Mouse (Mus musculus): ENCODE measurements around the gene Gjd3. TPM values are rescaled to one million over a fixed set of nuclear protein-coding genes. Genes with fewer than 3 reads are reported as not detected.
A peak's percentile ranks its signal among the peaks of the same experiment; 100 is the strongest.

The Gjd3 gene
- polyA plus RNA-seq, 1 experiment: 0.05 TPM

DNA sequence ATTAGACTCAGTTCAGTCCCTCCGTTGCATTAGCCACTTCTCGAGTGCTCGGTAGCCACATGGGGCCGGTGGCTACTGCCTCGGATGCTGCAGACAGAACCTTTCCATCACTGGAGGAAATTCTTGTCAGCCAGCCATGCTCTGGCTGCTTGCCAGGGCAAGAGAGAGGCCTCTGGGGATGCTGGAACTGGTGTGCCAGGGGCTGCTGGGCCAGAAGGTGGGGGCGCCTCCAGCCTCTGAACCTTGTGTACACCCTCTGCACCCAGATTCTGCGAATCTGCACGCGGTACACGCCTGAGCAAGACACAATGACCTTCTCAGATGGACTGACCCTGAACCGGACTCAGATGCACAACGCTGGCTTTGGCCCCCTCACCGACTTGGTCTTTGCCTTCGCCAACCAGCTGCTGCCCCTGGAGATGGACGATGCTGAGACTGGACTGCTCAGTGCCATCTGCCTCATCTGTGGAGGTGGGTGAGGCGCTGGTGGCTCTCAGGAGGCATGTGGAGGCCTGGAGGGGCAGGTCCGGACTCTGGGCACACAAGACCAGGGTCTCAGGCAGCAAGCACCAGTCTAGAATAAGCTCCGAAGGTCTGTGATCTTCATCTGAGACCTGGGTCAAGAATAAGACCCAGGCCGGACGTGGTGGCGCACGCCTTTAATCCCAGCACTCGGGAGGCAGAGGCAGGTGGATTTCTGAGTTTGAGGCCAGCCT is 11.3 kb downstream of the Gjd3 start:
- H3K79me2 ChIP-seq (ENCODE audit: control insufficient read depth, insufficient read depth): peaks cover 11% of the 10 kb centered on the region
- no peak overlapping the region for H3ac ChIP-seq (ENCODE audit: control insufficient read depth, insufficient read length)
- H3K36me3 ChIP-seq (ENCODE audit: control insufficient read depth, insufficient read depth): peaks cover 24% of the 10 kb centered on the region
- H3K27me3 ChIP-seq (ENCODE audit: control insufficient read depth, insufficient read depth, insufficient read length): no peaks in the 10 kb centered on the region
- H3K4me3 ChIP-seq: no peak overlapping the region
- no peak for TF ChIP-seq E2F4 (IDR thresholded peaks at IDR 0.05; ENCODE audit: insufficient read depth)
- TF ChIP-seq MYOD1 (IDR thresholded peaks at IDR 0.05; ENCODE audit: control insufficient read depth in 1 of 3, insufficient read length in 2 of 3, low read depth in 2 of 3): no peak
- TF ChIP-seq SRF (IDR thresholded peaks at IDR 0.05; ENCODE audit: control insufficient read depth, insufficient read length, low read depth): no peak
- TF ChIP-seq MYOG (IDR thresholded peaks at IDR 0.05; ENCODE audit: control insufficient read depth in 1 of 3, insufficient read depth in 1 of 3, insufficient read length in 2 of 3, low read depth in 2 of 3): no peak
- no peak for TF ChIP-seq CEBPB (IDR thresholded peaks at IDR 0.05; ENCODE audit: insufficient read depth, poor library complexity, severe bottlenecking)
- no peak for TF ChIP-seq USF1 (IDR thresholded peaks at IDR 0.05; ENCODE audit: low read depth)
- TF ChIP-seq TCF3 (IDR thresholded peaks at IDR 0.05; ENCODE audit: insufficient read length, low read depth): no peak
- TF ChIP-seq REST (IDR thresholded peaks at IDR 0.05; ENCODE audit: insufficient read depth, insufficient read length): no peak
- no peak for TF ChIP-seq TCF12 (IDR thresholded peaks at IDR 0.05; ENCODE audit: insufficient read depth, poor library complexity, severe bottlenecking)
- TF ChIP-seq POLR2A (IDR thresholded peaks at IDR 0.05; ENCODE audit: insufficient read length, low read depth): no peak
- no peak for TF ChIP-seq POLR2AphosphoS2 (IDR thresholded peaks at IDR 0.05; ENCODE audit: insufficient read length, low read depth)
- H3K4me2 ChIP-seq (ENCODE audit: low read depth): no peak overlapping the region

DNA sequence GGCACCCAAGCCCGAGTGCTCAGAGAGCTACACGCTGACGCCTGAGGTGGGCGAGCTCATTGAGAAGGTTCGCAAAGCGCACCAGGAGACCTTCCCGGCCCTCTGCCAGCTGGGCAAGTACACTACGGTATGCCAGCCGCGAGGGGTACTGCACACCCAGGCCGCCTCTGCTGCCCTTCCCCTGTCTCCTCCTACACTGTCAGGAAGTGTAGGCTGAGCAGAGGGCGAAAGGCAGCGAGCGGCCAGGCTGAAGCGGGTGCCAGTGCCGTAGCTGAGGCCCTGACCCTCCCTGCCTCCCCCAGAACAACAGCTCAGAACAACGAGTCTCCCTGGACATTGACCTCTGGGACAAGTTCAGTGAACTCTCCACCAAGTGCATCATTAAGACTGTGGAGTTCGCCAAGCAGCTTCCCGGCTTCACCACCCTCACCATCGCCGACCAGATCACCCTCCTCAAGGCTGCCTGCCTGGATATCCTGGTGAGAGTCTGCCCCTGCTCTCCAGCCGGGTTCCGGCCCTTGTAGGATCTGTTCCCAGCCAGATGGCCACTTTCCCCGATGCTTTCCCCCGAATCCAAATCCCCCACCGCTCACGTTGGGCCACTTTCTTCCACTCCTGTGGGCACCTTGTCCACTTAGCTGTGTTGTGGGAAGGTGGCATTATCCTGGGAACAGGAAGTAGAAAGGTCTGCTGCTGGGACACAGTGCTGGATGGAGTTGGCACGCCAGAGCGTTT is 12.5 kb downstream of the Gjd3 start:
- no peak for TF ChIP-seq USF1 (IDR thresholded peaks at IDR 0.05; ENCODE audit: low read depth)
- TF ChIP-seq MYOG (IDR thresholded peaks at IDR 0.05; ENCODE audit: control insufficient read depth in 1 of 3, insufficient read depth in 1 of 3, insufficient read length in 2 of 3, low read depth in 2 of 3): peak in 1 of 3 experiments; percentile 8
- peak; percentile 42 for TF ChIP-seq POLR2AphosphoS2 (IDR thresholded peaks at IDR 0.05; ENCODE audit: insufficient read length, low read depth)
- Histone ChIP-seq H3K4me3 (no peak overlapping the region), H3K36me3 (ENCODE audit: control insufficient read depth, insufficient read depth) (peaks cover 24% of the 10 kb centered on the region), H3ac (ENCODE audit: control insufficient read depth, insufficient read length) (no peak overlapping the region), H3K4me2 (ENCODE audit: low read depth) (no peak overlapping the region), H3K79me2 (ENCODE audit: control insufficient read depth, insufficient read depth) (peaks cover 20% of the 10 kb centered on the region), H3K27me3 (ENCODE audit: control insufficient read depth, insufficient read depth, insufficient read length) (no peaks in the 10 kb centered on the region)

DNA sequence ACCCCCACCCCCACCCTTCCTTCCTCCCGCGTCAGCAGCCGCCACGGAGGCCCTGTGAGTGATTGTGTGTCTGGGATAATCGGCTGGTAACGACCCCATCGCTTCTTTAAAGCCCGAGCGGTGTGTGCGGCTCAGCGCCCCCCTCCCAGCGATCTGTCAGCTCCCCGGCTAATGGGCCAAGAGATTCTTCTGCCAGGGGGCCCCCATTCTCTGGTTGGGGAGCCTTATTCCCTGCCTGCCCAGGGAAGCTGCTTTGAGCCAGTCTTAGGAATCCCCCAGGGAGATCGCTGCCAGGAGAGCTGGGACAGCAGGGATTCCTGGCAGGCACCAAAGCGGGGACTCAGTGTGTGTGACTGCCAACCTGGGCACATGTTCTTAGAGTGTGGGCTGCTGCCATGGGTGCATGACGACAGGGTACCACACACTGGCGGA is 13.3 kb downstream of the Gjd3 start:
- no peak overlapping the region for H3K4me2 ChIP-seq (ENCODE audit: low read depth)
- no peak overlapping the region for H3K4me3 ChIP-seq
- H3K36me3 ChIP-seq (ENCODE audit: control insufficient read depth, insufficient read depth): peaks cover 20% of the 10 kb centered on the region
- H3ac ChIP-seq (ENCODE audit: control insufficient read depth, insufficient read length): no peak overlapping the region
- TF ChIP-seq MAX (IDR thresholded peaks at IDR 0.05; ENCODE audit: low read depth) (no peak), MYOG (IDR thresholded peaks at IDR 0.05; ENCODE audit: control insufficient read depth in 1 of 3, insufficient read depth in 1 of 3, insufficient read length in 2 of 3, low read depth in 2 of 3) (peak in 1 of 3 experiments; percentile 27), SRF (IDR thresholded peaks at IDR 0.05; ENCODE audit: control insufficient read depth, insufficient read length, low read depth) (no peak), E2F4 (IDR thresholded peaks at IDR 0.05; ENCODE audit: insufficient read depth) (no peak)
- no peaks in the 10 kb centered on the region for H3K27me3 ChIP-seq (ENCODE audit: control insufficient read depth, insufficient read depth, insufficient read length)
- H3K79me2 ChIP-seq (ENCODE audit: control insufficient read depth, insufficient read depth): peaks cover 28% of the 10 kb centered on the region

DNA sequence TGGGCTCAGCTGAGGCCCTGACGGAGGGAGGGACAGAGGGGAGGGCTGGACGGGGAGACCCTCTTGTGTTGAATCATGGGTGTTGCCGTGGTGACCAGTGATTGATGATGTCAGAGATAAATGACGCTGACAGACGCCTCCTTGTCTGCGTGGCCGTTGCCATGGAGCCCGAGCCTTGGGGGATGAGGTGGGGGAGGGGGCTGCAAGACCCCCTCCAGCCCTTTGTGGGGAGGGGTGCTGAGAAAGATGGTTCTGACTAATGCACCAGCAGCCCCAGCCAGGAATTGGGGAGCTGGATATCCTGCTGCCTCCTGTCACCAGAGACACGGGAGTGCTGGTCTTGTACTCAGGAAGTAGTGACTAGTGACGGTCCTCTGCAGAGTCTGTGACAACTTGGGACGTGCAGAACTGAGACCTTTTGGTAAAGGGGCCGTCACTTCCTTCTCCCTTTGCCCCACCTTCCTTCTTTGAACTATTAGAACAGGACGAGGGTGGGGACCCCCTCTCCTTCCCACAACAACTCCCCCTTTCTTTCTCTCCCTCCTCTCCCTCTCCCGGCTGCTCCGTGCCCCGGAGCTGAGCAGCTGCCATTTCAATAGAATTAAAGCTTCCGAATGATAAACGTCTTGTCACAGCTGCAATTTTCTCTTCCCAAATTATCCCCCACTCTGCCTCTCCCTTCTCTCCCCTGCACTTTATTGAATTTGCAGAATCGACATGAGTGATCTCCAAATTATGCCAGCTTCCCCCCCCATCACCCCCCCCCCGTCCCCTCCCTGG is 13.9 kb downstream of the Gjd3 start:
- peaks cover 20% of the 10 kb centered on the region for H3K36me3 ChIP-seq (ENCODE audit: control insufficient read depth, insufficient read depth)
- no peak overlapping the region for H3K4me2 ChIP-seq (ENCODE audit: low read depth)
- TF ChIP-seq CEBPB (IDR thresholded peaks at IDR 0.05; ENCODE audit: insufficient read depth, poor library complexity, severe bottlenecking): no peak
- TF ChIP-seq SRF (IDR thresholded peaks at IDR 0.05; ENCODE audit: control insufficient read depth, insufficient read length, low read depth): no peak
- no peak for TF ChIP-seq MYOG (IDR thresholded peaks at IDR 0.05; ENCODE audit: control insufficient read depth in 1 of 3, insufficient read depth in 1 of 3, insufficient read length in 2 of 3, low read depth in 2 of 3)
- no peaks in the 10 kb centered on the region for H3K27me3 ChIP-seq (ENCODE audit: control insufficient read depth, insufficient read depth, insufficient read length)
- no peak overlapping the region for H3ac ChIP-seq (ENCODE audit: control insufficient read depth, insufficient read length)
- peaks cover 34% of the 10 kb centered on the region for H3K79me2 ChIP-seq (ENCODE audit: control insufficient read depth, insufficient read depth)
- no peak overlapping the region for H3K4me3 ChIP-seq

DNA sequence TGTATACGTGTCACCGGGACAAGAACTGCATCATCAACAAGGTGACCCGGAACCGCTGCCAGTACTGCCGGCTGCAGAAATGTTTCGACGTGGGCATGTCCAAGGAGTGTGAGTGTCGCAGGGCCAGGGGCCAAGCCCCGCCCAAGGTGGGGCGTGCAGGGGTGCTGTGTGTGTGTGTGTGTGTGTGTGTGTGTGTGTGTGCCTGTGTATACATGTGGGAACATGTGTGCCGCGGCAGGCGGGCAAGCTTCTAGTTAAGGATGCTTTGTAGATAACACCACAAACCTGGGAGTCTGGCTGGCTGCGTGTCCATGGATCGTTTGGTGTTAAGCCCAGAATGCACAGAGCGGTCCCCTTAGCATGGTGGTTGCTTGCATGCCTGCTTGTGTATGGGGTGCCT is 14.7 kb downstream of the Gjd3 start:
- TF ChIP-seq POLR2AphosphoS2 (IDR thresholded peaks at IDR 0.05; ENCODE audit: insufficient read length, low read depth) (no peak), SRF (IDR thresholded peaks at IDR 0.05; ENCODE audit: control insufficient read depth, insufficient read length, low read depth) (no peak), MAX (IDR thresholded peaks at IDR 0.05; ENCODE audit: low read depth) (no peak), TCF3 (IDR thresholded peaks at IDR 0.05; ENCODE audit: insufficient read length, low read depth) (no peak), MYOD1 (IDR thresholded peaks at IDR 0.05; ENCODE audit: control insufficient read depth in 1 of 3, insufficient read length in 2 of 3, low read depth in 2 of 3) (no peak), POLR2A (IDR thresholded peaks at IDR 0.05; ENCODE audit: insufficient read length, low read depth) (no peak), CEBPB (IDR thresholded peaks at IDR 0.05; ENCODE audit: insufficient read depth, poor library complexity, severe bottlenecking) (no peak), TCF12 (IDR thresholded peaks at IDR 0.05; ENCODE audit: insufficient read depth, poor library complexity, severe bottlenecking) (no peak), REST (IDR thresholded peaks at IDR 0.05; ENCODE audit: insufficient read depth, insufficient read length) (no peak), USF1 (IDR thresholded peaks at IDR 0.05; ENCODE audit: low read depth) (no peak), E2F4 (IDR thresholded peaks at IDR 0.05; ENCODE audit: insufficient read depth) (no peak), MYOG (IDR thresholded peaks at IDR 0.05; ENCODE audit: control insufficient read depth in 1 of 3, insufficient read depth in 1 of 3, insufficient read length in 2 of 3, low read depth in 2 of 3) (no peak)
- no peak overlapping the region for H3K4me2 ChIP-seq (ENCODE audit: low read depth)
- H3K27me3 ChIP-seq (ENCODE audit: control insufficient read depth, insufficient read depth, insufficient read length): no peaks in the 10 kb centered on the region
- H3ac ChIP-seq (ENCODE audit: control insufficient read depth, insufficient read length): no peak overlapping the region
- no peak overlapping the region for H3K4me3 ChIP-seq
- H3K36me3 ChIP-seq (ENCODE audit: control insufficient read depth, insufficient read depth): peaks cover 18% of the 10 kb centered on the region
- peaks cover 36% of the 10 kb centered on the region for H3K79me2 ChIP-seq (ENCODE audit: control insufficient read depth, insufficient read depth)

Measured in myocyte (in vitro differentiated cells).